Mouse (Mus musculus) bone marrow macrophage, adult 2 months (primary cell): ENCODE results near the gene Swap70.

ENCODE experiments used
- CTCF ChIP-seq: IDR thresholded peaks from 2 replicates; pipeline ENCODE4 v1.5.1; 2012; ENCODE audit warnings: low read depth, mild to moderate bottlenecking, low read length, moderate library complexity
- POLR2A ChIP-seq: IDR thresholded peaks from 2 replicates; pipeline ENCODE4 v1.6.1; 2012; ENCODE audit warnings: mild to moderate bottlenecking, low read depth, low read length, borderline replicate concordance

DNA sequence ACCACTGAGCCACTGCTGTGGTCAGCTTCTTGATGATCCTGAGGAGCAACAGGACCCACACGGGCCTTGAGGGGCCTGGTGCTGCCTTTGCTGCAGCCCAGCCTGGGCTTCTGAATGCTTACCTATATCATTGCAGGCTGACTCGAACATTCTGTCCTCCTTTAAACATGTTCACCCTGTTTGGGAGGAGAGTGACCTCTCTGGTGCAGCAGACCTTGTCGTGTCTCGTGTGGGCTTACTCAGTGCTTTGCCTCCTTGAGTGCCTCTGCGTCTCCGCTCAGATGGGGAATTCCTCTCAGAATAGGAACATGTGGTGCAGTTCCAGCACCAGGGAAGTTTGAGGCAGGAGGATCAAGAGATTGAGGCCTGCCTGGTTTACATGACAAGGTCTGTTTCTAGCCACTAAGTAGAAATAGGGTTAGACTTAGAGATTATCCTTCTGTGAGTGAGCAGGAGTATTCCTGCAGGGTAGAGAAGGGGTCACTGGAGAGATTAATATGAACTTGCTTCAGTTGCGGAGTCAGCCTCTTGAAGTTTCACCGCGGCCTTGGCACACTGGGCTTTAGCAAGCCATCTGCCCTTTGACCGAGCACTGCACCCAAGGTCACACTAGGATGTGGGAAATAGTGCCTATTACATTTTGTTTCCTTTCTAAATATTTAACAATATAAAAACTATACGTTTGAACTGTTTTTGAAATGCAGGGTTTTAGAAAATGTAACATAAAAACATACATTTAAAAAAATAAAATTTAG lies 36.9 kb downstream of the Swap70 start:
- TF ChIP-seq POLR2A = no peak
- TF ChIP-seq CTCF = no peak
